Mouse (Mus musculus) intestine, embryonic 16.5 days (tissue): ENCODE measurements around the gene Pdlim5. TPM values are rescaled to one million over a fixed set of nuclear protein-coding genes. Genes with fewer than 3 reads are reported as not detected.

Source experiments
- ATAC-seq: fragments of 200-750 bp; cut with Nextera tagmentation; 2 replicates; pipeline ENCODE4 v1.8.0; 2017; ENCODE audit warnings: moderate TSS enrichment, moderate library complexity
- H3K27ac ChIP-seq: fragments of 300-500 bp; sonication (generic); 2 replicates; pipeline ENCODE4 v1.5.1; 2014; ENCODE audit warnings: mild to moderate bottlenecking, low read length
- H3K27me3 ChIP-seq: fragments of 300-500 bp; sonication (generic); replicated peaks from 2 replicates; pipeline ENCODE4 v1.6.1; 2014; ENCODE audit warnings: low read length, control low read depth, mixed read lengths; ENCODE audit not compliant: control insufficient read depth, insufficient read depth
- H3K36me3 ChIP-seq: fragments of 300-500 bp; sonication (generic); 2 replicates; pipeline ENCODE4 v1.6.1; 2014; ENCODE audit warnings: low read length, control low read depth; ENCODE audit not compliant: control insufficient read depth, insufficient read depth
- H3K4me1 ChIP-seq: fragments of 300-500 bp; sonication (generic); 2 replicates; pipeline ENCODE4 v1.6.1; 2014; ENCODE audit warnings: low read length, control low read depth, mixed read lengths; ENCODE audit not compliant: control insufficient read depth, insufficient read depth
- H3K4me2 ChIP-seq: fragments of 300-500 bp; sonication (generic); 2 replicates; pipeline ENCODE4 v1.6.1; 2014; ENCODE audit warnings: low read depth, low read length, control low read depth
- H3K4me3 ChIP-seq: fragments of 300-500 bp; sonication (generic); 2 replicates; pipeline ENCODE4 v1.5.1; 2014; ENCODE audit warnings: mild to moderate bottlenecking, low read length
- H3K9ac ChIP-seq: fragments of 300-500 bp; sonication (generic); 2 replicates; pipeline ENCODE4 v1.6.1; 2014; ENCODE audit warnings: low read depth, low read length
- H3K9me3 ChIP-seq: fragments of 300-500 bp; sonication (generic); 2 replicates; pipeline ENCODE4 v1.6.1; 2016; ENCODE audit warnings: low read length, control low read depth; ENCODE audit not compliant: control insufficient read depth
- WGBS: fragments of 180-500 bp; shearing (Covaris S2); extraction: QIAGEN DNeasy Blood & Tissue Kit; methylation state at CpG from one replicate; pipeline ENCODE4 v1.1.7; 2014; 5-methylcytosine and 5-hydroxymethylcytosine counted together
- polyA plus RNA-seq: library from polyadenylated mRNA; unstranded; fragments of >200 nt; fragmentation: Nextera tagmentation; extraction: Ambion mirVana; gene quantifications from 2 replicates; pipeline ENCODE4 v1.2.1, GENCODE M21; 2015

Pdlim5 gene
- polyA plus RNA-seq, 1 experiment from 2014 or later = 35.7 TPM

GRCm38 (mm10) chr3:142274993-142275392 lies 120.5 kb downstream of the Pdlim5 start:
- WGBS = 14% methylated on average over 1 of the region's 1 CpGs

GRCm38 (mm10) chr3:142274451-142274850 lies 121.0 kb downstream of the Pdlim5 start:
- Histone ChIP-seq H3K9ac (no peak overlapping the region), H3K36me3 (peaks cover 3% of the 10 kb centered on the region; the same call in 1 of the 2 replicates), H3K9me3 (no peaks in the 10 kb centered on the region), H3K4me2 (no peak overlapping the region), H3K27ac (no peak overlapping the region), H3K27me3 (no peaks in the 10 kb centered on the region), H3K4me1 (no peaks in the 10 kb centered on the region; the same call in 1 of the 2 replicates), H3K4me3 (no peak overlapping the region)
- ATAC-seq = peak; percentile 47; the same call in 1 of the 2 replicates
- WGBS = 88% methylated on average over 3 of the region's 3 CpGs

More at GRCm38 (mm10) chr3:142274993-142275392, 120.5 kb downstream of the Pdlim5 start:
- H3K27me3 ChIP-seq = no peaks in the 10 kb centered on the region
- no peak for ATAC-seq
- no peak overlapping the region for H3K4me2 ChIP-seq
- H3K9ac ChIP-seq = no peak overlapping the region
- no peaks in the 10 kb centered on the region for H3K9me3 ChIP-seq
- no peaks in the 10 kb centered on the region; the same call in 1 of the 2 replicates for H3K4me1 ChIP-seq
- H3K27ac ChIP-seq = no peak overlapping the region
- peaks cover 3% of the 10 kb centered on the region; the same call in 1 of the 2 replicates for H3K36me3 ChIP-seq
- H3K4me3 ChIP-seq = no peak overlapping the region

GRCm38 (mm10) chr3:142273265-142273664 lies 122.2 kb downstream of the Pdlim5 start:
- 80% methylated on average over 6 of the region's 6 CpGs for WGBS
- no peak for ATAC-seq
- Histone ChIP-seq H3K36me3 (peaks cover 3% of the 10 kb centered on the region; the same call in 1 of the 2 replicates), H3K27ac (no peak overlapping the region), H3K9ac (no peak overlapping the region), H3K4me2 (no peak overlapping the region), H3K9me3 (no peaks in the 10 kb centered on the region), H3K27me3 (no peaks in the 10 kb centered on the region), H3K4me3 (no peak overlapping the region), H3K4me1 (no peaks in the 10 kb centered on the region; the same call in 1 of the 2 replicates)

- 52% methylated on average over 2 of the region's 2 CpGs for WGBS
- peaks cover 3% of the 10 kb centered on the region; the same call in 1 of the 2 replicates for H3K36me3 ChIP-seq
- no peaks in the 10 kb centered on the region for H3K27me3 ChIP-seq
- no peaks in the 10 kb centered on the region for H3K4me1 ChIP-seq
- H3K4me3 ChIP-seq = no peak overlapping the region
- H3K27ac ChIP-seq = no peak overlapping the region
- ATAC-seq = no peak
- no peaks in the 10 kb centered on the region for H3K9me3 ChIP-seq
- H3K9ac ChIP-seq = no peak overlapping the region
- no peak overlapping the region for H3K4me2 ChIP-seq
These were observed 139.1 kb downstream of the Pdlim5 start for GRCm38 (mm10) chr3:142256371-142256770.

GRCm38 (mm10) chr3:142252086-142252485 lies 143.4 kb downstream of the Pdlim5 start:
- 88% methylated on average over 1 of the region's 1 CpGs for WGBS
- H3K4me3 ChIP-seq = no peak overlapping the region
- no peak overlapping the region for H3K4me2 ChIP-seq
- no peaks in the 10 kb centered on the region for H3K36me3 ChIP-seq
- ATAC-seq = no peak
- H3K27me3 ChIP-seq = no peaks in the 10 kb centered on the region
- H3K27ac ChIP-seq = no peak overlapping the region
- H3K4me1 ChIP-seq = no peaks in the 10 kb centered on the region
- H3K9me3 ChIP-seq = no peaks in the 10 kb centered on the region
- no peak overlapping the region for H3K9ac ChIP-seq

DNA sequence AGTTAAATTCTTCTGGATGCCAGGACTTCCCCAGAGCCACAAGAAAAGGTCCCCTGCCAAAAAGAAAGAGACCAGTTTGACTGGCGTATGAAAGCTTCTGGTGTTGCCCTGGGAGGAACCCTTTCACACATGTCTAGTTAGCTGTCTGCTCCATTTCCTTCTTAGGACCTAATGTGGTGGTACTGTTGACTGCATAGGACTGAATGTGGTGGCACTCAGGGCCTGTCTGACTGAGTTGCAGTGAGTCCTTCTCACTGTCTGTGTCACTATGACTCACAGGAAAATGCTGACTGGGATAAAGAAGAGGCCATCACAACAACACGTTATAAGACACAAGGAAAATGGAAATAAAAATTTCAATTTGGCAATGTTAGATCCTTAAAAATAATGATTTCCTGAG lies 146.0 kb downstream of the Pdlim5 start:
- 90% methylated on average over 2 of the region's 2 CpGs for WGBS
- Histone ChIP-seq H3K27me3 (no peaks in the 10 kb centered on the region), H3K9me3 (no peaks in the 10 kb centered on the region), H3K4me3 (no peak overlapping the region), H3K27ac (no peak overlapping the region), H3K36me3 (no peaks in the 10 kb centered on the region), H3K4me2 (no peak overlapping the region), H3K4me1 (no peaks in the 10 kb centered on the region), H3K9ac (no peak overlapping the region)
- no peak for ATAC-seq

GRCm38 (mm10) chr3:142243263-142243662 lies 152.2 kb downstream of the Pdlim5 start:
- Histone ChIP-seq H3K4me2 (no peak overlapping the region), H3K9ac (no peak overlapping the region), H3K36me3 (no peaks in the 10 kb centered on the region), H3K9me3 (no peaks in the 10 kb centered on the region), H3K4me3 (no peak overlapping the region), H3K27ac (no peak overlapping the region), H3K4me1 (no peaks in the 10 kb centered on the region), H3K27me3 (no peaks in the 10 kb centered on the region)
- no peak for ATAC-seq
- WGBS = 85% methylated on average over 5 of the region's 5 CpGs

GRCm38 (mm10) chr3:142239298-142239697 lies 156.2 kb downstream of the Pdlim5 start:
- Histone ChIP-seq H3K4me2 (no peak overlapping the region), H3K4me3 (no peak overlapping the region), H3K27ac (no peak overlapping the region), H3K9ac (no peak overlapping the region), H3K9me3 (no peaks in the 10 kb centered on the region), H3K36me3 (no peaks in the 10 kb centered on the region), H3K4me1 (no peaks in the 10 kb centered on the region), H3K27me3 (no peaks in the 10 kb centered on the region)
- WGBS = 95% methylated on average over 2 of the region's 2 CpGs
- no peak for ATAC-seq

- 87% methylated on average over 10 of the region's 10 CpGs for WGBS
- Histone ChIP-seq H3K27me3 (no peaks in the 10 kb centered on the region), H3K4me2 (no peak overlapping the region), H3K9ac (no peak overlapping the region), H3K36me3 (no peaks in the 10 kb centered on the region), H3K4me3 (no peak overlapping the region), H3K9me3 (no peaks in the 10 kb centered on the region), H3K27ac (no peak overlapping the region), H3K4me1 (no peaks in the 10 kb centered on the region)
- ATAC-seq = no peak
These were observed 157.0 kb downstream of the Pdlim5 start for GRCm38 (mm10) chr3:142238260-142239046.
